Mouse (Mus musculus) spleen, adult 2 months (tissue): Measurements from ENCODE around the gene Itga5.

Experiments
- CTCF ChIP-seq: fragments of 200-500 bp; IDR thresholded peaks from 2 replicates; pipeline ENCODE4 v1.5.1; 2011; ENCODE audit warnings: mild to moderate bottlenecking, inconsistent platforms; ENCODE audit not compliant: insufficient read depth, insufficient read length, insufficient replicate concordance; ENCODE audit errors: extremely low read depth
- POLR2A ChIP-seq: fragments of 200-500 bp; IDR thresholded peaks from 2 replicates; pipeline ENCODE4 v1.6.1; 2011; ENCODE audit warnings: low read depth, low read length, inconsistent platforms

GRCm38 (mm10) chr15:103388556-103389145 is 22.1 kb upstream of the Itga5 start:
- peak; percentile 38; the same call in 1 of the 2 replicates for TF ChIP-seq CTCF
- no peak for TF ChIP-seq POLR2A
